Mouse (Mus musculus): Measurements from ENCODE around the gene H2afz.
"Not testable (repeated sequence)": the region's sequence is repeated elsewhere in the genome, so short reads cannot be mapped to it uniquely, and the experiment has no call there.

The H2afz gene

GRCm38 (mm10) chr3:137863330-137864123, 760 bp upstream of the H2afz start:
- DNase-seq (ENCODE audit: low read depth): no peak

GRCm38 (mm10) chr3:137864988-137865982, 998 bp downstream of the H2afz start:
- peak; percentile 95 for DNase-seq (ENCODE audit: low read depth)

- no peak for DNase-seq (ENCODE audit: low read depth)
Measured at GRCm38 (mm10) chr3:137867133-137867436, 2.8 kb downstream of the H2afz start.

- peak; percentile 63 for DNase-seq (ENCODE audit: low read depth)
Measured at GRCm38 (mm10) chr3:137867437-137868093, 3.3 kb downstream of the H2afz start, which contains the start of gene Dnajb14. Gene Dnajb14 (plus strand): TSS chr3:137867675.

- DNase-seq (ENCODE audit: low read depth): peak; percentile 59
Measured at GRCm38 (mm10) chr3:137868094-137868913, 4.0 kb downstream of the H2afz start.

- no peak for DNase-seq (ENCODE audit: low read depth)
Measured at GRCm38 (mm10) chr3:137869395-137869794, 5.1 kb downstream of the H2afz start.

GRCm38 (mm10) chr3:137879313-137879712, 15.0 kb downstream of the H2afz start:
- no peak for DNase-seq (ENCODE audit: low read depth)

GRCm38 (mm10) chr3:137880109-137880748, 15.9 kb downstream of the H2afz start:
- no peak for DNase-seq (ENCODE audit: low read depth)

GRCm38 (mm10) chr3:137881093-137881492, 16.8 kb downstream of the H2afz start:
- DNase-seq (ENCODE audit: low read depth): no peak

- no peak for DNase-seq (ENCODE audit: low read depth)
Measured at GRCm38 (mm10) chr3:137887961-137888360, 23.7 kb downstream of the H2afz start.

GRCm38 (mm10) chr3:137891089-137891488, 26.8 kb downstream of the H2afz start:
- no peak for DNase-seq (ENCODE audit: low read depth)

GRCm38 (mm10) chr3:137892118-137892517, 27.8 kb downstream of the H2afz start:
- no peak for DNase-seq (ENCODE audit: low read depth)

GRCm38 (mm10) chr3:137893789-137894188, 29.5 kb downstream of the H2afz start:
- no peak for DNase-seq (ENCODE audit: low read depth)

GRCm38 (mm10) chr3:137895196-137895595, 30.9 kb downstream of the H2afz start:
- peak; percentile 54 for DNase-seq (ENCODE audit: low read depth)

GRCm38 (mm10) chr3:137896386-137896785, 32.1 kb downstream of the H2afz start:
- DNase-seq (ENCODE audit: low read depth): no peak

GRCm38 (mm10) chr3:137896867-137897266, 32.6 kb downstream of the H2afz start:
- no peak for DNase-seq (ENCODE audit: low read depth)

GRCm38 (mm10) chr3:137897685-137898084, 33.4 kb downstream of the H2afz start:
- no peak for DNase-seq (ENCODE audit: low read depth)

- no peak for DNase-seq (ENCODE audit: low read depth)
Measured at GRCm38 (mm10) chr3:137900149-137900548, 35.9 kb downstream of the H2afz start.

GRCm38 (mm10) chr3:137913093-137913492, 48.8 kb downstream of the H2afz start:
- DNase-seq (ENCODE audit: low read depth): no peak

GRCm38 (mm10) chr3:137914567-137914966, 50.3 kb downstream of the H2afz start:
- not testable (repeated sequence) for DNase-seq (ENCODE audit: low read depth)

Measured in naive thymus-derived CD4-positive, alpha-beta T cell, adult 2 months (primary cell).